Mouse (Mus musculus) ovary, postnatal 10 days (tissue): ENCODE results near the gene Il1r1.
A peak's percentile ranks its signal among the peaks of the same experiment; 100 is the strongest.

Experiments used
- DNase-seq: peaks from one replicate; pipeline ENCODE4 v3.0.0; 2022; ENCODE audit warnings: low spot score

Gene Il1r1

DNA sequence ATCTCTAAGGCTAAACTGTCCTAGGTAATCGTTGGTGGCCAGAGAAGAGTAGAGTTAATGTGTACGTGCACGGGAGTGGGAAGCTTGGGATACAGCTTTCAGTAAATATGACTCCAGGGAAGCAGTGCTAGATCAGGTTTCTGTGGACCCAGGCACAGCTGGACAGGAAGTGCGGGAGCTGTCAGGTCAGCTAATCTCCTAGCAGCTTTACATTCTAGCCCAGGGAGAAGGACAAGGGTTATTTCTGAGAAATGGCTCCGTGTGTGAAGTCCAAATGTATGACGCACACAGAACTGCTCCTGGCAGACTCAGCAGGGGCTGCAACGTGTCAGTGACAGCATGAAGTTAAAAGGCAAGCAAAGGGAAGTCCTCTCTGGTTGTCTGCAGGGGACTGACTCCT lies 8.3 kb downstream of the Il1r1 start:
- DNase-seq, result no peak

DNA sequence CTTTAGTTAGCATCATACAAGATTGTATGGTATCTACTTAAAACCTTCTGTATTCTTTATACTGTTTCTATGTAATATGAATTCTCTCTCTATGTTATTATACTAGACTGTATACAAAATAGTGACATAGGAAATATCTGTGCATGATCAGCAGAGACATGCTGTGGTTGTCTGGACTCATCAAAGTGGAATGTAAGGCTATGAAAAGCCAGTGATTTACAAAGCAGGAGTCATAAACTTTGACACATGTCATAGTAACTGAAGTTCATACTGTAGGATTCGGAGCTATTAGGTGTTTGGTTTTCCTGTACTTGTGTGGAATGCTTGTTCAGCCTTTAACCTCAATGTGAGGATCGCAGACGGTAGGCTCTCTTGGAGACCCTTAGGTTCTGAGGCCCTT lies 8.7 kb downstream of the Il1r1 start:
- DNase-seq, result no peak

DNA sequence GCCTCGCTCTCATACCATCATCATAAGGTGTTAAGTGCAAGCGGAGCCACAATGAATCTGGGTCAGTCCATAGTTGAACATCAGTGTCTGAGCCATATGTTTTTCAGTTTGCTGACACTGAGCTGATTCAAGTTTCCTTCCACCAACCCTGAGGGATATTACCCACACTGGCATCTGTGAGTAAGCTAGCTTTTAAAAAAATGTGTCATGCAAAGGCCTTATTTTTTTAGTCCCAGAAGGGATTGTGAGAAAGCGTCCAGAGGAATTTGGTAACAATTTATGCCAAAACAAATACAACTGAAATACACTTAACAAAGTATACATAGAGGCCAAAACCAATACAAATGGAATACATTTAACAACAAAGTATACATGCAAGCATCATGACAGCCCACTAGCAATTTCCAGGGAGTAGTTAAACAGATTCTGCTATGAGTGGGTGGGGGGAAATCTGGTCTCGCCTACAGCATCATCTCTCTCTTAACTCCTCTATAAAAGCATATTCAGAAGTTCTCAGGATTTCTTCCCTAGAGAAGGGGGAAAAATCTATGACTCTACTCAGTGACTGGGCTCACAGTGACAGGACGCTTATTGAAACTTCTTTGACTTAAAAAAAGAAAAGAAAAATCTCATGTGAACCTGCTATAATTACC lies 10.8 kb downstream of the Il1r1 start:
- no peak for DNase-seq

DNA sequence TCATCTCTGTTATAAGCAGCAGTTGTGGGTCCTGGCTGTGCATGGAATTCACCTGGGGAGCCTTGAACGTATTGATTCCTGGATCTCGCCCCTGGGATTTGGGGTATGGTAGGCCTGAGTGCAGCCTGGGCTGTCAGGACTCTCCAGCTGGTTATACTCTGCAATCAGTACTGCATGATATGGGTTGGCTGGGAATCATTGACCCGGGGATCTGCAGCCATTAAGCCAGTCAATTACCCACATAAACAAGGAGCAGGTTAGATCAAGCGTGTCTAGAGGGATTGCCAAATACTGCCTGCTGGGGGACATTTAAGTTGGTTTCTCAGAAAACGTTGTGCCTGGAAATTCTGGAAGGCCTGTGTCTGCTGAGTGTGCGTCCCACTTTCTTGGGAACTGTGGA lies 11.8 kb downstream of the Il1r1 start:
- no peak for DNase-seq

DNA sequence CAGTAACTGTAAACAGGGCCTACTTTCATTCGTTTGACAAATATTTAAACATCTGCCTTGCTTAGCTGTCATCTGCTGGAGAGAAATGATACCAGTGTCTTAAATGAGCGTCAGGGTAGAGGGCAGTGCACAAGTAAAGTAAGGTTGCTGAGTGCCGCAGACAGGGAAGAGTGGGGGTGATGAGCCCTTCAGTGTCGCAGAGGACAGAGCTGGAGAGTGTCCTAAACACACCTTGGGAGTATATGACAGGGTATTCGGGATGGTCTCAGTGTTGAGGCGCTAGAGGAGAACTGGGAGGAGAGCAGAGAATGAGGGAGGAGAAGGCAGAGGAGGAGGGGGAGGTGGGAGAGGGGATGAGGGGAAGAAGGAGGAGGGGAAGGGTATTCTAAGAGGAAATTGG lies 12.2 kb downstream of the Il1r1 start:
- no peak for DNase-seq

DNA sequence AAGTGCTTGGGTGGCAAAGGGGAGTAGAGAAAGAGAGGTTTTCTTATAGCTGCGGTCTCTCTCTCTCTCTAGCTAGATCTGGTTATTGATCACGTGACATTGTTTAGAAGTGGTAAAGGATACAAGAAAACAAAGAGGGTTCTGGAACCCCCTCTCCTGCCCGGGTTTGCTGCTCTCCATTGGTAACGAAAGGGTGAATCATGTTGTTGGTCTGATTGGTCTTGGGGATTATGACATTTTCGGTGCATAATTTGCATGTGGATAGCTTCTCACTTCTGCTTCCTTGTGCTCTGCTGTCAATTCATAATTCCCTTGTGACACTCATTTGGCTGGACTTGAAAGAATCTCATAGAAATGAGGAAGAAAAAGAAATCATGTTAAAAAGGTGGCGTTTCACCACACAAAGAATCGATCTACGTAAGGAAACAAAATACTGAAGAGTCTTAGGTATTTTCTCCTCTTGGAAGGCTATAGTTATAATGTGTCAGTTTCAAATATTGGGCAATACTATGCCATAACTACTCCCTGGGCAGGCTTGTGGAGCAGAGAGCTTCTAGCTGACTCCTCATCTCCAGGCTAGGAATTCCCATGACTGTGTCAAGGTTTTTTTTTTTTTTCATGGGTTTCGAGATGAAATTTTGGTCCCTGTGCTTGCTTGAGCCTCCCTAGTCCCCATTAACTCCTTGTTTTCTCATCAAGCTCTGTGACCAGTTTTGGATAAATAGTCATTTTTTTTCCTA lies 15.6 kb downstream of the Il1r1 start:
- no peak for DNase-seq

DNA sequence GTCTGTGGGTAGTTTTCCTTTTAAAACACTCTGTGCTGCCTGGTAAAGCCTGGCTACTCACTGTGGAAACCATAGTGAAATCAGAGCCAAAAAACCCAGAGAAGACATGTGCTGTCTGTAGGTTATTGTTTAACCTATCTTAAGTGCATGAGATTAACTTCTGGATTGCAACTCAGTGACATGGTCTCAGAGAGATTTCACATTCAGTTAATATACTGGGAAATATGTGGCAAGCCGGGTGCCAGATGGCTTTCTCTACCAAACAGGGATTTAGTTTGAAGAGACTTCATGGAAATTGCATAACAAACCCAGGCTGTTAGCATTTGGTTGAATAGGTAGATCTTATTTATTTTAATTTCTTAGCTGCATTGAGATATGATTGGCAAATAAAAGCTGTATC lies 17.8 kb downstream of the Il1r1 start:
- DNase-seq, result no peak

DNA sequence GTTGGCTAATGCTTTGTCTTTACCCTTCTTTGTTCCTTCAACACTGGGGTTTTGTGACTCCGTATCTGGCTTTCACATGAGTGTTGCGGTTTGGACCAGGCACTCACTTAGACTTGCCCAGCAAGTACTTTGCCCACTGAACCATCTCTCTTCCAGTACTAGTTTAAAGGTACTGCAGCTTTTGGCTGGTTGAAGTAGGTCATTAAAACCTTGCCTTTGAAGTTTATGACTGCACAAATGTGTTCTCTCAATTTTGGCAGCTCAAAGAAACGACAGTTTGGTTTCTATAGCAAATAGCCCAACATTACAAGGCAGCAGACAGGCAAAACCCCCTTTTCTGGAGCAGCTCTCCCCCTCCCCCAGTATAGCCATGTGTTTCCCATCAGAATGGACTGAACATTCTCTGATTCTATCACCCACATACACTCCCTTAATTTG lies 18.7 kb downstream of the Il1r1 start:
- no peak for DNase-seq

DNA sequence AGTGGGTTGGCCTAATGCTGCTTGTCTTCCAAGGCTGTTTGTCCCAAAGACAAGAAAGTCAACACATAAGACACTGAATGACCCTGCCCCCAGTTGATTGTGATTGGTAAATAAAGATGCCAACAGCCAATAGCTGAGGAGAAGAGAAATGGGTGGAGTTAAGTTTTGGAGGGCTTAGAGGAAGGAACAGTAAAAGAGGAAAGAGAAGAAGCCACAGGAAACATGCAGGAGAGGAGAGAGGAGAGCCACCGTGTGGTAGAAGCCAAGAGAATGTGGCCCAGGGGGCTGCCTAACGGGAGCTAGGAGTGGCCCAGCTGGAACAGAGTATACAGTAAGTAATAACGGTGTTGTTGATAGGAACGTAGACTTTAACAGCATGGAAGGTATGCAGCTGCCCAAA lies 25.5 kb downstream of the Il1r1 start:
- DNase-seq, result no peak

DNA sequence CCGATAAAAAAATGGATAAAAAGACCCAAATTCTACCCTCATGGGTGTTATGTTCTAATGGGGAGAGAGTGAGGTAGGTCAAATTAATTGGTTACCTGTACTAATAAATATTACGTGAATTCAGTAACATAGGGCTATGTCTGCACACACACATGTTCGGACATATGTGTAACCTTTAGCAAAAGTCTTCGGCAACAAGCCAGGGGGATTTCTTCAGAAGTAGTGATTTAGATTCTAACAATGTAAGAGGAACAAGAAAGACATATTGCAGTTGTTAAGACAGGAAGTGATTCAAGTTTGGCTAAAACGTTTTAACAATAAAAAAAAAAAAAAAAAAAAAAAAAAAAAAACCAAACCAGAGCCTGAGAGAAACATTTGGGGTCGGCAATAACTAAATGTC lies 27.6 kb downstream of the Il1r1 start:
- no peak for DNase-seq

DNA sequence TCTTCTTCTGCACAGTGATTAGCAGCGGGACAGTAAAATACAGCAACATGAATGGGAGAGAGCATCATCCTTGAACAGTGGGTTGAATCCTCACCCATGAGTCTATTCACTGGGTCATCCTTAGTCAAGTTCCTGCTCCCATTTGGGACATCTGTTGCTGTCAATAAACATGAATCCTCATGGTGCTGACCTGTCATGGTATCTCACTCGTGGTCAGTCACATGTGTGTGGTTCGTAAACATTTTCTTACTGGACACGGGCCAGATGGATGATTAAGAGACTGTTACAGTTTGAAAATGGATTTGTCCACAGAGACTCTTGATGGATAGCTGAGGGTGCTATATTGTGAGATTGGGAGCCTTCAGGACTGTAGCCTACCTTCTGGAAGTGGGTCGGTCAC lies 29.1 kb downstream of the Il1r1 start:
- DNase-seq, result no peak

DNA sequence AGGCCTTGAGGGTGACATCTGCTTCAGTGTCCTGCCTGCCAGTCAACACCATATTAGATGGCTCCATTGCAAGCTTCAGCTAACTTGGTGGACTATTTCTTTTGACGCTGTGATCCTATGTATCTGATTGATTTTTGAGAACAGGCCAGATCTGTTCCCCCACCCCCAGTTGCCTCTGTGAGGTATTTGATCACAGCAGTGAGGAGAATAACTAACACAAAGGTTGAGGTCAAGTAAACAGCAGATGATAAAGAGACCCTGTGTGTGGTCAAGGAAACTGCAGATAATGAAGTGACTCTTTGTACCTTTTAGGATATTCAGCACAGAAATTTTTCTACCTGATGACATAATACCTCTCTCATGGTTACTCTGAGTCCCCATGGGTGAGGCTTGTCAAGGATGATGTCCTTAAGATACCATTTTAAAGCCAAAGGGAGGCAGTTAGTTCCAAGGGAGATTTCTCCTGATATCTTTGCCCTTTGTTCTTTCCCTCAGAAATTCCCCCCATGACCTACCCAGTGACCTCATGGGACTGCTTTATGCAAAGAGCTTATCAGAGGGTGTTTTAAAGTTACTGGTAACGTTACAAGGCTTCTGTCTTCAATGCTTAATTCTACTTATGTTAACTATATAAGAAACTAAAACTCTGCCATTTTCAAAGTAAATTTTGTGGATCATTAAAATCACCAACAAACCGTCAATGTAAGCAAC lies 29.6 kb downstream of the Il1r1 start:
- DNase-seq, result no peak

DNA sequence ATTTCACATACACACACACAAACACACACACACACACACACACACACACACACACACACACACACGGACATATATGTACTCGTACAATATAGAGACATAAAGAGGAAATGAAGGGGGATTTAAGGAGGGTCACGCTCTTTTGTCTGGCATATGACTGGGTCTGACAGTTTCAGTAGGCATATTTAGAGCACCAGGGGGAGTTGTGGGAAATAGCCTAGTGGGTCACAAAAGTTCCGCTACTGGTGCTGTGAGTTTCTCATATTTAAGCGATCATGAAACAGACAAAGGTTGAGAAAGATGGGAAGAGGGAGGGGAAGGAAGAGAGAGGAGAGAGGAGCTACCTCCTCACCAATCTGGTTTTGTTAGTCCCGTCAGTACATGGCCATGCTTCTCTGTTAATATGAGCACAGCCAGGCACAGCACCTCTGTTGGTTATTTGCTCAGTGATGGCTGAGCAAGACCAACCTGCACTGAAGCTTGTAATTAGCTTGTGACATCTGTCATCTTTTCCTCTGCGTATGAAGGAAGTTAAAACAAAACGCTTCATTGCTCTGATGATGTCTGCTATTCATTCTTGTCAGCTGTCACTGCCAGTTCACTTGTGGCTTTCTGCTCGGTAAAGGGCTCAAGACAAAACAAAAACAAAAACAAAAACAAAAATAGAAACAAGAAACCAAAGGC lies 37.7 kb downstream of the Il1r1 start:
- no peak for DNase-seq

DNA sequence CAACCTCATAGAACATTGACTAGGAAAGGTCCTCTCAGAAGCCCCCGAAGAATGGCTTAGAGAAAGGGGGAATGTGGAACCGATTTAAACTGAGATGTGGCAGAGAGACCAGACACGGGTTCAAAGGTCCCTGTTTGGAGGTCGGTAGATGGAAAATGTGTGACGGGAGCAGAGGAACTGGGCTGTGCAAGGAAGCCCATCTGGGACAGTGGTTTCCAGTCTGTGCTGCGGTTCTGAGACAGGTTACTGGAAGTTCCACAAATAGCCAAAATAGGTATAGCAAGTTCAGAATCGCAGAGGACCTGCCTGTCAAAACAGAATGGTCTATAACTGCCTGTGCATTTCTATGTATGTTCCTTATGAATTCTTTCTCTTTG lies 38.2 kb downstream of the Il1r1 start:
- DNase-seq, result no peak

DNA sequence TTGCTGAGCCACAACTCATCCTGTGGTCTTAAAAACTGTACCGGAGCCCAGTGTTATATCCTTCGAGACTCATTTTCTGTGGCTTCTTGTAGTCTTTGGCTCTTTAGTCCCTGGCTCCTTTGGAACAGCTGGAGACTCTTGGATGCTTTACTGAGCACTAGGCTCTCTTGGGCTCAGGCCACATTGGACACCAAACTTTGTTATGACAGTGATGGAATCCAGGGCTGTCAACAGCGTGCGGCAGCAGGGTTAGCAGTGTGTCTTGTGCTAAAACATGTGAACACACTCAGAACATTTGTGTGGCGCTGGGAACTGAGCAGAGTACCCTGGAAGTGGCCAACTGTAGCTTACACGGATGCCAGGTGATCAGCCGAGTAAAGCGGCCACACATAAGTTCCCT lies 38.8 kb downstream of the Il1r1 start:
- no peak for DNase-seq

DNA sequence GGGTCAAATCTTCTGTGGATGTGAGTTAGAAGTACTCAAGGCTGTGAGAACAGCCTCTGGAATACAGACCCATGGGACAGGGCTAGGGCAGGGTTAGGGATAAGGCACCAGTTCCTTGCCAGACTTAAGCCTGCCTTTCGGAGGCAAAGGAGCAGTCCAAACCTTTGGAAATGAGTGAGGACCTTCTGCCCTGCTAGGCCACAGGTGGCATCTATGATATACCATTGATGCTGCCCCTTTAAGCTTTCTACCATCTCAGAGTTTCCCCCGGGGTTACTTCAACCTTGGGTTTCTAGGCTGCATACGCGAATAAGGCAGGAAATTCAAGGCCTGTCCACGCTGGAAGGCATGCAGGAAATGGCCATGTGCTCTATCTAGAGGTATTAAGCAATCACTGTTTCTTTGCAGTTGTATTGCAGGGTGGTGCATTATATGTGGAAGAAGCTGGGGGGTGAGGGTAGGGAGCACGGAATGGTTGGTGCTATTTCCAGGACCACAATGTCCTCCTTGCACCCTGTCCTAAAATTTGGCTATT lies 40.5 kb downstream of the Il1r1 start:
- DNase-seq, result no peak

DNA sequence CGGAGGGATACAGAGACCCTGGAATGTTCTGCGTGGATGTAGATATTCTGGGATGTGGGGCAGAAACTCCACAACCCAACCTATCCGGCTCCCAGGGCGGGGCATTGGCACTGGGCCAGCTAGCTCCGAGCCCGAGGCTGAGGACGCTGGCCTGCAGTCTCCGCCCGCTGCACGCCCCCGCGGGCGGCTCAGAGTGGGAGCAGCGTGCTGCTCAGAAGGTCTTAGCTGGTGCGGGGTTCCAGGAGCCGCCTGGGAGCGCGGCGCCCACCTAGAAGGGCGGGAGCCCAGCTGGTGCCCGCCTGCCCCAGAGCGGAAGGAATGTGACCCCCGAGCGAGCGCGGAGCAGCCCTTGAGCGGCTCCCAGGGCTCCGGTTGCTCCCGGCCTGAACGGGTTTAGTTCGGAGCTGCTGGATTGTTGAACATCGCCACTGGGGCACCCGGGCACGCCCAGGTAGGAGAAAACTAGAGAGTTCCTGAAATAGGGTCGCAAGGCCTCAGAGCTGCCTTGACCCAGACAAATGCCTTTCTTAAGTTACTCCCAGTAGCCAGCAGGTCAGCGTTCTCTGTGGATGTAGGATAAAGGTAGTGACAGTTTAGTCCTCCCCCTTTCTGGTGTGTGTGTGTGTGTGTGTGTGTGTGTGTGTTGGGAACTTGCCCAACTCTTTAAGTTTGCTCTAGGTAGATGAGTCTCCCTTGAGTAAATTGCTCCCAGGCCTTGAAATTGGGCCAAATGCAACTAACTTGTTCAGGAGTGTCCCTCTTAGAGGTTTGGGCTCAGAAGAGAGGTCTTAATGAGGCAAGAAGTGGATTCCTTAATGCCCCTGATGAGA lies 41.8 kb downstream of the Il1r1 start:
- DNase-seq, result peak; percentile 76

DNA sequence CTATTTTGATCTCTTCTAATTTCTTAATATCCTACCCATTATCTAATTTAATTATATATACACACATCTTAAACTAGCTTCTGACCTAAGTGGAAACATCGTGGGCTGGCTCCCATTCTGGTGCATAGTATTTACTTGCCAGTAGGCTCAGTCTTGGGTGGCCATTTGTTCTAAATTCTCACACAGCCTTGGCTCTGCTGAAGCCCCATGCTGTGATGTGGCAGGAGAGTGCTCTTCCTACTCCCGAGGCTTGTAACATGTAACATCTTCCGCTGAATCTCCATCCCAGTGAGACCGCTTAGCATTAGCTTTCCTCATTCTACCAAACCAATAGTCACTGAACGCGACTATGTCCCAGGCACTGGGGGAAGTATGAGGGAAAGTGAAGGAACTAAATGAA lies 43.0 kb downstream of the Il1r1 start:
- no peak for DNase-seq

DNA sequence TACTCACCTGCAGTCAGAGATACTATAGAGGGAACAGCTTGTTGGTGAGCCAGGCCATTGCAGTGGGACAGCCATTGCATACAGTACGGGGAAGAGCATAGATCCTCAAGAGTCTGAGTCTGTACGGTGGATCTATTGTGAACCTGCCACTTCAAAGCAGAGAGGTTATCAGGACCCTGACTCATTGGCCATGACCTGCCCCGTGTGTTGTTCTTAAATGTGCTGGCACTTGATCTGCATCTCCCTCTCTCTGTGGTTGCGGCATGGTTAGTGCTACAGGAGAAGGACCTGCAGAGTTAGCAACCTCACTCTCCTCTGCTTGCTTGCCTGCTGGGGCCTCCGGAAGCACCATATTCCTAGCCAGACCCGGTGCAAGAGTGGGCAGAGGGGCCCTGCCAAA lies 43.7 kb downstream of the Il1r1 start:
- DNase-seq, result no peak

DNA sequence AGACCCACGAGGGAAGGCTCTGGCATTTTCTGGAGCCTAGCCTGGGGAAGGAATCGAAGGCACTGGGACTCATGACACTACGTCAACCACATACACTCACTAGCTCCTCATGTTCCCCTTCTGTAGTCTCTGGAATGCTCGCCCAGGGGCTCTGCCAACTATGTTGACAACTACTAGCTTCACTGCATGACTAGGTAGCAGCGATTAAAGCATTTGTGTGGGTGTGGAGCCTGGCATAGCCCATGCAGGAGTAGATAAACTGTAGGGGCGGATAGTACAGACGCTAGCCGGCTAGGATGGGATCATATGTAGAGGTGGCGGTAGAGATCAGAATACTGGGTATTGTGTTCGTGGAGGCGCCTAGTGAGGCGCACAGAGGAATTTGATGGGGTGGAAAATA lies 45.5 kb downstream of the Il1r1 start:
- DNase-seq, result no peak

DNA sequence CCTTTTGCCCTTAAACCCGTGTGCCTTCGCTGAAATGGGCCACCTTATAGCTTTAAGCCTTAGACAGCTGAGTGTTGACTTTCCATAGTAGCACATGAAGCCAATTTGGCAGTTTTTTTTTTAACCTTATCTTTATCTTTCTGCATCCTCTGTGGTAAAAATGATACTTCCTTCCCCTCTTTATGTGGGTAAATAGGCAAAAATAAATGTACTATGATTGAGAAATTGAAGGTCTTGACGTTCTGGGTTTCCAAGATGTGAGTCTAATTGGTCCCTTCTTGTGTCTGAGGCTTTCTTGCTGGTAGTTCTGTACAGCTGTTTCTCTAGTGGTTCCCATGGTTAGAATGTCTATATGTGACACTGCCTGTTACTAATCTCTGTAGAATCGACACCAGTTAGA lies 46.2 kb downstream of the Il1r1 start:
- no peak for DNase-seq
